Mouse (Mus musculus): Measurements from ENCODE around the gene Pde10a.

Pde10a gene

DNA sequence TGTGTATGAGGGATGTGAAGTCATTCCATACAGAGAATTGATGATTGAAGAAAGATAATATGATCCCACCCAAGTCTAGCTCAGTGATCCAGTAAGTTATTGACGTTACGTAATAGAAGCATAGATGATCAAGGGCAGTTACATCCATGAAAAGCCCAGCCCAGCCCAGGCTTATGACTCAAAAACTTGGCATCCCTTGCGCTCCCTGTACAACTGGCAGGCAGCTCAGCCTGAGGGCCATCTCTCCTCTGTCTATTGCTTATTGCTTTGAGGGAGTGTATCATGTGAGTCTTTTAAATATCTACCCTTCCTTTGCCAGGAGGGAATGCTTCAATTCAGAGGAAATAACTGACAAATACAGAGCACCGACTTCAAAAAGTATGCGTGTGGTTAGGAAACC, 232.4 kb downstream of the Pde10a start:
- no peak for DNase-seq (ENCODE audit: low spot score in 2 of 2)

GRCm38 (mm10) chr17:8763248-8763647, 238.1 kb downstream of the Pde10a start:
- DNase-seq (ENCODE audit: low spot score in 2 of 2), result peak in 1 of 2 experiments; percentile 28

- DNase-seq (ENCODE audit: low spot score in 2 of 2), result no peak
Observed at GRCm38 (mm10) chr17:8765987-8766576, 240.9 kb downstream of the Pde10a start.

DNA sequence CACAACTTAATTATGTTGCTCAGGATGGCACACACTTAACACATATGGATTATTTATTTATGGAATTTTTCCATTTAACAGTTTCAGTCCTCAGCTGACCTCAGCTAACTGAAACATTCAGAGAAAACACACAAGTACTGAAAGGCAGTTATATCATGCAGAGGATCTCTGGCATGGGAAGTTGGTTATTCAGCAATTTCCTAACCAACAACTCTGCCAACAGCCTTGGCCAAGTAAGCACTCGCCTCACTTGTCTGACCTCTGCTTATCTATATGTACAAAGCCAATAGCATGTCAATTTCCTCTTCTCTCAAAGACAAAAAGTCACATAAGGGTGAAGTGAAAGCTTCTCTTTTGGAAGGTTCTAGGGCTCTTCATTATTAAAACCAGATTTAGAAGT, 244.0 kb downstream of the Pde10a start:
- no peak for DNase-seq (ENCODE audit: low spot score in 2 of 2)

DNA sequence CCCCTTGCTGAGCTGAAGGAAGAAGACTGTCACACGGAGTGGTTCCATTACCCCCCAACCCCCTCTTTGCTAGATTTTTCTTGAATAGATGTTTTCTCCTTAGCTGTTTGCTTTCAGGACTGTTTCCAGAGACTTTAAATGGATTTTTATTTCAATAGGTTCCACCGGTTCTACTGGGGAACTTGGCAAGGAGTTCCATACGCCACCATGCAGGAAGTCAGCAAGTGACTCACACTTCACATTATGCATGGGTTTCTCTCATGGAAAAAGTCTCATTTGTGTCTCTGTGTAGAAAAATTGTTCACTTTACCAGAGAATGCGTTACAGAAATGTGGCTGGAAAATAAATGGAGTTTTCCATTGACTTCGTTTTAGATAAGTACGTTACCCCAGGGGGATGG, 248.2 kb downstream of the Pde10a start:
- DNase-seq (ENCODE audit: low spot score in 2 of 2), result peak; percentile 48 to 56

GRCm38 (mm10) chr17:8774301-8774700, 249.1 kb downstream of the Pde10a start:
- DNase-seq (ENCODE audit: low spot score in 2 of 2), result no peak

DNA sequence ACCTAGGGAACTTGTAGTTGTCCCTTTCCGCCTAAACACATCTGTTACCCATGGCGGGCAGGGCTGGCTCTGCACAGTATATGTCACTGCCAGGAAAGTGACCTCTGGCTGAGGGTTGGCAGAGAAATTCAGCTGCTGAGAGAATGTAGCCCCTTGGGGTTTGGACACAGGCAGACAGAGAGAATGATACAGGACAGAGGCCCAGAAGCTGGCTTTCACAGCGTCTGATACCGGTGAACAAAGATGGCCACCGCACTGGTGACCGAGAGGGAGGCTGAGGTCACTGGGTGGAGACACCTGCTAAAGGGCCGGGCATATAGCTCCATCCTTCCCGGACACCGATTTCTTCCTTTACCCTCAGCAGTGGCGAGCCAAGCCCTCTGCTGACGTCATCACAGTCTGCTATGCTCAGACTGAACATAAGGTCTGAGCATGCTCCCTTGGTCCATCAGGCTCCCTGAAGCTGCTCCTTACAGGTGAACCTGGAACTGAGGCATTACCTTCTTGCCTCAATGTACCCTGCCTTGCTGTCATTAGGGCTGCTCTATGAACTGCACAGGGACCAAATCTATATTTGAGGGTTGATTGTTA, 250.5 kb downstream of the Pde10a start:
- no peak for DNase-seq (ENCODE audit: low spot score in 2 of 2)

GRCm38 (mm10) chr17:8777710-8778109, 252.5 kb downstream of the Pde10a start:
- DNase-seq (ENCODE audit: low spot score in 2 of 2), result peak in 1 of 2 experiments; percentile 42

DNA sequence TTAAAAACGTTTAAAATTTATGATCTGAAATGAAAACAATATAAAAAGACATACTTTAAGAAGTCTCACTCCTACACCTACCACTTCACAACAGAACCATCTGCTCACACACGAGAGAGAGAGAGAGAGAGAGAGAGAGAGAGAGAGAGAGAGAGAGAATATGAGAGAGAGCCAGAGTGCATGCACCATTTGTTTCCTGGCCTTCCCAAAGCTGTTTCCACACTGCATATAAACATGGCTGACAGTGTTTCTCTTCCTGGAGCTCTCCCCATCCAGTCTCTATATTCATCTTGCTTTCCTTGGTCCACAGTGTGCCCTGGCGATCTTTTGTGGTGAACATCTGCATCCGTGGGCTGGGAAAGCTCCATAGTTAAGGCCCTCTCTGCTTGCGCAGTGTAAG, 253.7 kb downstream of the Pde10a start:
- DNase-seq (ENCODE audit: low spot score in 2 of 2), result no peak

DNA sequence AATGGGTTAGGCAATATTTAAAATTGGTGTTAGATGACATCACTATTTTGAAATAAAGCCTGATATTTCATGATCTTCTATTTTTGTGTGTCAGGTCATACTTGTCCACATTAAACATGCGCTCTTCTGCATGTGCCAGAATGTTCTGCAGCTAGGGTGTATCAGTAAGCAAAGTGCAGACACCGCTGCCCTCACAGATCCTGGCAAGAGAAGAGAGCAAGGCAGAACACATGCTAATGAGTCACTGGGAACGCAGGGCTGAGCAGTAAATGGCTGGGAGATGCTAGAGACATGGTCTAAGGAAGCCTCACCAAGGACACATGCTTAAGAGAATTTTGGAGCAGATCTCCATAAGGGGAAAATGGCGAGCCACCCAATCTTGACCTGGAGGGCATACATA, 255.3 kb downstream of the Pde10a start:
- DNase-seq (ENCODE audit: low spot score in 2 of 2), result no peak

- DNase-seq (ENCODE audit: low spot score in 2 of 2), result no peak
Observed at GRCm38 (mm10) chr17:8781040-8781439, 255.9 kb downstream of the Pde10a start.

GRCm38 (mm10) chr17:8781576-8781975, 256.4 kb downstream of the Pde10a start:
- DNase-seq (ENCODE audit: low spot score in 2 of 2), result no peak

DNA sequence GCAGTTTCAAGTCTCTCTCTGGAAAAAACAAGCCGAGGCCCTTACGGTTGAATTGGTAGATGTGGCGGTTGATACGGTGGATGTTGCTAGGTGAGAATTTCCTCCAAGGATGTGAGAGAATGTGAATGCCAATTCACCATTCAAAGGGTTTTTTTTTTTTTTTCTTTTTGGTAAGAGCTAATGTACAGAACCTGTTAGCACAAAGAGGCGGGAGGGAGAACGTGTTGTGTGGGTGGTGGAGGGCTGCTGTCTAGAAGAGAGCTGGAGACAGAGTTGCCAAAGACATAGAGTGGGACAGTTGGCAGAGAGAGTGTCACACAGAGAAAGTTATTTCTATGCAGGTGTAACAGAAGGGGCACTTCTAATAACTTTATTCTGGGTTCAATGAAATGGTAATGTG, 260.7 kb downstream of the Pde10a start:
- DNase-seq (ENCODE audit: low spot score in 2 of 2), result peak; percentile 56 to 75

DNA sequence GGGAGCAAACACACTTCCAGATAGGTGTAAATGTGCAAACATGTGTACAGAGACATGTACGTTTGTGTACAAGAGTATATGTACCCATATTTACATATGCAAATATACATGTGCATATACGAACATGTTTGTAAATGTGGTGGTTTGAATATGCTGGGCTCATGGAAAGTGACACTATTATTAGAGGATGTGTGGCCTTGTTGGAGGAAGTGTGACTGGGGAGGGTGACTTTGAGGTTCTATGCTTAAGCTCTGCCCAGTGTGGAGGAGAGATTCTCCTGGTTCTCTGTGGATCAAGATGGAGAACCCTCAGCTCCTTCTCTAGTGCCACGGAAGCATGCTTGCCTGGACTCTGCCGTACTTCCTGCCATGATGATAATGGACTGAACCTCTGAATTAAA, 261.3 kb downstream of the Pde10a start:
- DNase-seq (ENCODE audit: low spot score in 2 of 2), result no peak

- DNase-seq (ENCODE audit: low spot score in 2 of 2), result no peak
Observed at GRCm38 (mm10) chr17:8787762-8788161, 262.6 kb downstream of the Pde10a start.

DNA sequence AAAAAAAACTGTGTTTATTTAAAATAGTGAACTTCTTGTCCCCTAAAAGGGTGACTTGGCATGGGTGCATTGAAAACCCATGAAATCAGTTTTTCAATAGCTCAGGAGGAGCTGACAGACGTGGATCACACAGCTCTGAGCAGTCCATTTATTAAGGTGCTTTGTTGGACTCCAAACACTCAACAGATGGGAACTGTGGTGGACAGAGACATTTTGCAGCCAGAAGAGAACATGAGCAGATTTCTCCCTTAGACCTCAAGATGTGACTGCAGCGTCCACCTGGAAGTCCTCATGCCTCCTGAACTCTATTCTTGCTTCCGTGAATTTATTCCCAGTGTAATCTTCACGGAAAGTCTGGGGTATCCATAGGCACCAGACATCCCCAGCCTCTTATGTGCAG, 266.4 kb downstream of the Pde10a start:
- DNase-seq (ENCODE audit: low spot score in 2 of 2), result no peak

DNA sequence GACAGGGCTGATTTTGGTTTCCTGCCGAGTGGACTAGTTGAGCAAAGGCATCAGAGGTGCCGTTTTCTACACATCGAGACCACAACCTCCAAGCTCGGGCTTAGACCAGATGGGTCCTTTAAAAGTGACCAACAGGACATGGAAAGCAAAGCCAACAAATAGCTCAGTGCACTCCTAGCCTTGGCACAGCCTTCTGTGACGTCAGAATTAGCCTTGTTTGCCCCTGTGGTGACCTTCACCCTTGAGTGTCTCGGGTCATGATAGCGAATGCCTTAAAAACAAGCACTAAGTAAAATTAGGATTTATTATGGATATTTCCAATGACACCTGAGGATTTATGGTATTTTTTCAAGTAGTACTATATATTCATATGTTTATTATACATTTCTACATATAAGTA, 267.4 kb downstream of the Pde10a start:
- DNase-seq (ENCODE audit: low spot score in 2 of 2), result no peak

- DNase-seq (ENCODE audit: low spot score in 2 of 2), result no peak
Observed at GRCm38 (mm10) chr17:8797624-8798023, 272.5 kb downstream of the Pde10a start.

DNA sequence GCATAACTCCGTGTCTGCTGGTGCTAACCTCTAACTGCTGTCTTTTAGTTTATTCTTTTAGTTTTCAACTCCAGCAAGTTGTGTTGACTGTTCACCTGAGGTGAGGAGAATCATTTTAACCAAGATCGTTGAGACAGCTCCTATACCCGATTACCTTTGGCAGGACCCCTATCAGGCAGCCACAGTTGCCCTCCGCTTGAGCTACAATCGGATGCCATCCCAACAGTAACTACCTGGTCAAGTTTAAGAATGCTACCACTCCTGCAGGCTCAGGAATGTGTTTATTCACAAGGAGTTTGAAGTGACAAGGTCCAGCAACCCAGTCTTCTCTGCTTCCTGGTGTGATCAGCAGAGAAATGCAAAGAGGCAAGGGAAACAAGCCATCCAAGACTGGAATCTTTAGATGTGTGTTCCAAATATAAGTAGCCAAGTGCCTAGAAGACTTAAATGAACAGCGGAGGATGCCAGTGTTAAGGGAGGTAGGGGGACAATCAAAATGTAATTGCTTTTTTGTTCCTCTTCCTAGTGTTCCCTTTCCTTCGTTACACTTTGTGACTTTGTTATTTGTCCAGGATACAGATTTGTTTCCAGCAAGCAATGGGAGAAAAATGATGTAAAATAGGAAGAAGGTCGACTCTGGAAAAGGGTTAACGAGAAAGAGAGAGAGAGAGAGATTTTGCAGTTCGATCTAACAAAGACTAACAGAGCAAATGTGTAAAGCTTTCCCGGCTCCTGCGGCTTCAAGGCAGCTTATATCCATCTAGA, 273.5 kb downstream of the Pde10a start:
- DNase-seq (ENCODE audit: low spot score in 2 of 2), result no peak

DNA sequence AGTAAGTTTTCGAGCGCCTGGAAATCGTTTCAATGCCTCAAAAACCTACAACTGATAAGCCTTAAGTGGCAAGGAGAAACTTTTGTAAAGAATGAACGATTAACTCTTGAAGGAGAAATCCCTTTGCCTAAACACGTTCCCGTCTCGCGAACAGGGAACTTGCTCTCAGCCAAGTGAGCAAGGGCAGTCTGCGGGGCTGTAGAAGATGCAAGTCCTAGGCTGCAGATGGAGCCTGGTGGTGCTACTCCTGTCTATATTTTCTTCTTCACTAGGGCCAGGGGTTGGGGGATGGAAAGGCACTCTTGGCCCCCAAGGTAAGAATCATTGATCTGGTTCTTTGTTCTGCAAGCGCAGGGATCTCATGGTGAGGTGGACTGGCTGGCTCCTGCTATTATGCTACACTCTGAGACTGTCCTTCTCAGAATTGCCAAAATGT, 274.1 kb downstream of the Pde10a start:
- DNase-seq (ENCODE audit: low spot score in 2 of 2), result no peak

DNA sequence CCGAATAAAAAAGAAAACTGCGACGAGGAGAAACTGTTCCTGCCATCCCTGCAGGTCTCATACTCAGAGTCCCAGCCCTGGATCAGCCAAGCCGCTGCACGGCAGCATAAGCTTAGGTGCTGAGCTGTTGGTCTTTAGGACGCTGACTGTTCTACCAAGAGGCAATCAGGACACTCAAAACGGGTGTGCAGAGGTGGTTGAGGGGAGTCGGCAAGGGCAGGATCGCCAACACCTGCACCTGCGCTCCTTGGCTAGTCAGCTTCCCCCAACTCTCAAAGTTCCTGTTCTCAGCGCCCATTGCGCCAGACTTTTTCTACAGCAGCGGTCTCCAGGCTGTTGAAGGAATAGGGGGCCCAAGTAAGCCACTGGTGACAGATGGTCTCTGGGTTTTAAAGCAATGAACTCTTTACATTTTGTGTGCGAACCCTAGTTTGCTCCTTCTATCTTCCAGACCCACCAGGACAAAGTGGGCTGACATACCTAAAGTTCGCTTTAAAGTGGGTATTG, 274.8 kb downstream of the Pde10a start:
- DNase-seq (ENCODE audit: low spot score in 2 of 2), result no peak

DNA sequence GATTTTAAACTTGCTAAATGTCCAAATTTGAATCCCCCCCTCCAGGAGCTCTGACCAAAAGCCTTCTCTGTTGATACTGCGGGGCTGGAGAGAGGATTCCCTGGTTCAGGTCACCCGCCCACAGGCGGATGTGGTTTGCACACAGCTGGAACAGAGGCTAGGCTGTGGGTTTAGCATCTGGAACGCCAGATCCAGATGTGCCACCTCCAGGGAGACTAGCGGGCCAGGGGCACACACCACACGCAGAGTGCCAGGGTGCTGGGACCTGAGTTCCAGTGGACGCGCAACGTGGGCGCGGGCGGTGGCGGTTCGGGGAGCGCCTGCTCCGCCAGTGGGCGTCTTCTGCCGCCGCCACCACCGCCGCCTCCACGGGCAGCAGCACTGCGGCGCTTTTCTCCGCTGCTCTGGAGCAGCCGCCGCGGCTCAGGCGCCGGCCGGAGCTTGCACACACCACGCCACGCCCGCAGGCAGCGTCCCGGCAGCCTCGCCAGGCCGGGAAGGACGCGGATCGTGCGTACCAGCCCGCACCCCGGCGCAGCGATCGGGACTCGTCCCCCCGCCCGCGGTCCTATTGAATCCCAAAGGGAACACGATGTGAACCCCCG, 275.4 kb downstream of the Pde10a start:
- peak in 1 of 2 experiments; percentile 37 for DNase-seq (ENCODE audit: low spot score in 2 of 2)
